Mouse (Mus musculus) heart, embryonic 15.5 days (tissue): ENCODE measurements around the gene Sema3a. TPM values are rescaled to one million over a fixed set of nuclear protein-coding genes. Genes with fewer than 3 reads are reported as not detected.

Experiments
- ATAC-seq: fragments of 200-750 bp; cut with Nextera tagmentation; replicated peaks from 2 replicates; pipeline ENCODE4 v1.8.0; 2017; ENCODE audit warnings: low read depth, moderate TSS enrichment; ENCODE audit not compliant: insufficient number of reproducible peaks, insufficient read depth, low FRiP score
- H3K27ac ChIP-seq: fragments of 300-500 bp; sonication (generic); 2 replicates; pipeline ENCODE4 v1.5.1; 2015; ENCODE audit warnings: mild to moderate bottlenecking, inconsistent platforms
- H3K27me3 ChIP-seq: fragments of 300-500 bp; sonication (generic); 2 replicates; pipeline ENCODE4 v1.6.1; 2015; ENCODE audit warnings: inconsistent platforms
- H3K36me3 ChIP-seq: fragments of 300-500 bp; sonication (generic); 2 replicates; pipeline ENCODE4 v1.6.1; 2015; ENCODE audit warnings: mild to moderate bottlenecking, inconsistent platforms
- H3K4me1 ChIP-seq: fragments of 300-500 bp; sonication (generic); replicated peaks from 2 replicates; pipeline ENCODE4 v1.6.1; 2015; ENCODE audit warnings: inconsistent platforms
- H3K4me2 ChIP-seq: fragments of 300-500 bp; sonication (generic); 2 replicates; pipeline ENCODE4 v1.6.1; 2015; ENCODE audit warnings: inconsistent platforms, mild to moderate bottlenecking, moderate library complexity
- H3K4me3 ChIP-seq: fragments of 300-500 bp; sonication (generic); 2 replicates; pipeline ENCODE4 v1.5.1; 2015; ENCODE audit warnings: mild to moderate bottlenecking, inconsistent platforms
- H3K9ac ChIP-seq: fragments of 300-500 bp; sonication (generic); 2 replicates; pipeline ENCODE4 v1.6.1; 2015; ENCODE audit warnings: mild to moderate bottlenecking, inconsistent platforms
- H3K9me3 ChIP-seq: fragments of 300-500 bp; sonication (generic); replicated peaks from 2 replicates; pipeline ENCODE4 v1.6.1; 2016; ENCODE audit warnings: inconsistent platforms
- WGBS: fragments of 180-500 bp; shearing (Covaris S2); methylation state at CpG from one replicate; pipeline ENCODE4 v1.1.7; 2015; ENCODE audit warnings: mixed read lengths; 5-methylcytosine and 5-hydroxymethylcytosine counted together
- polyA plus RNA-seq: library from polyadenylated mRNA; unstranded; fragments of >200 nt; fragmentation: Nextera tagmentation; extraction: Ambion mirVana; gene quantifications from 2 replicates; pipeline ENCODE4 v1.2.1, GENCODE M21; 2015

Sema3a gene
- polyA plus RNA-seq, 1 experiment from 2014 or later = 8.2 TPM

- WGBS = 70% methylated on average over 5 of the region's 5 CpGs
- ATAC-seq = no peak
Measured at GRCm38 (mm10) chr5:13626093-13626492, 500.9 kb downstream of the Sema3a start.

GRCm38 (mm10) chr5:13628606-13629311, 503.5 kb downstream of the Sema3a start:
- peak overlapping the region; percentile 75 for H3K4me2 ChIP-seq
- H3K27ac ChIP-seq = no peak overlapping the region
- H3K36me3 ChIP-seq = no peaks in the 10 kb centered on the region
- H3K9me3 ChIP-seq = no peaks in the 10 kb centered on the region
- 11% methylated on average over 24 of the region's 24 CpGs for whole genome bisulfite sequencing
- peak overlapping the region; percentile 28; the same call in 1 of the 2 replicates for H3K9ac ChIP-seq
- peak overlapping the region; percentile 53 for H3K4me3 ChIP-seq
- H3K4me1 ChIP-seq = peaks cover 4% of the 10 kb centered on the region; the same call in 1 of the 2 replicates
- no peaks in the 10 kb centered on the region; the same call in 1 of the 2 replicates for H3K27me3 ChIP-seq
- peak; percentile 60; the same call in 1 of the 2 replicates for ATAC-seq

More at GRCm38 (mm10) chr5:13626093-13626492, 500.9 kb downstream of the Sema3a start:
- Histone ChIP-seq H3K4me3 (no peak overlapping the region), H3K36me3 (no peaks in the 10 kb centered on the region), H3K4me1 (peaks cover 4% of the 10 kb centered on the region; the same call in 1 of the 2 replicates), H3K27ac (no peak overlapping the region), H3K9ac (no peak overlapping the region), H3K4me2 (no peak overlapping the region), H3K27me3 (no peaks in the 10 kb centered on the region; the same call in 1 of the 2 replicates), H3K9me3 (no peaks in the 10 kb centered on the region)

- H3K9me3 ChIP-seq = no peaks in the 10 kb centered on the region
- no peaks in the 10 kb centered on the region for H3K36me3 ChIP-seq
- no peaks in the 10 kb centered on the region; the same call in 1 of the 2 replicates for H3K27me3 ChIP-seq
- 31% methylated on average over 5 of the region's 5 CpGs for WGBS
- H3K4me2 ChIP-seq = no peak overlapping the region
- no peak overlapping the region for H3K9ac ChIP-seq
- H3K4me3 ChIP-seq = no peak overlapping the region
- H3K27ac ChIP-seq = no peak overlapping the region
- no peak for ATAC-seq
- peaks cover 4% of the 10 kb centered on the region; the same call in 1 of the 2 replicates for H3K4me1 ChIP-seq
Measured at GRCm38 (mm10) chr5:13629916-13630315, 504.7 kb downstream of the Sema3a start.

GRCm38 (mm10) chr5:13630692-13631091, 505.5 kb downstream of the Sema3a start:
- Histone ChIP-seq H3K9ac (no peak overlapping the region), H3K27me3 (no peaks in the 10 kb centered on the region; the same call in 1 of the 2 replicates), H3K36me3 (no peaks in the 10 kb centered on the region), H3K4me3 (no peak overlapping the region), H3K4me1 (peaks cover 4% of the 10 kb centered on the region; the same call in 1 of the 2 replicates), H3K9me3 (no peaks in the 10 kb centered on the region), H3K27ac (no peak overlapping the region), H3K4me2 (no peak overlapping the region)
- ATAC-seq = no peak

GRCm38 (mm10) chr5:13636237-13636636, 511.0 kb downstream of the Sema3a start:
- Histone ChIP-seq H3K27me3 (no peaks in the 10 kb centered on the region), H3K36me3 (no peaks in the 10 kb centered on the region), H3K4me3 (no peak overlapping the region), H3K9ac (no peak overlapping the region), H3K4me1 (no peaks in the 10 kb centered on the region), H3K9me3 (no peaks in the 10 kb centered on the region), H3K27ac (no peak overlapping the region), H3K4me2 (no peak overlapping the region)
- 64% methylated on average over 3 of the region's 3 CpGs for WGBS
- no peak for ATAC-seq
